Mouse (Mus musculus) neural tube, embryonic 12.5 days (tissue): ENCODE measurements around the gene Ccdc12. TPM values are rescaled to one million over a fixed set of nuclear protein-coding genes. Genes with fewer than 3 reads are reported as not detected.
"Not testable (repeated sequence)": the region's sequence is repeated elsewhere in the genome, so short reads cannot be mapped to it uniquely, and the experiment has no call there.

Experiments used
- ATAC-seq: fragments of 200-750 bp; cut with Nextera tagmentation; 2 replicates; pipeline ENCODE4 v1.8.0; 2017; ENCODE audit warnings: low read depth, mild to moderate bottlenecking, moderate TSS enrichment, moderate library complexity; ENCODE audit not compliant: low FRiP score
- H3K27ac ChIP-seq: fragments of 300-500 bp; sonication (generic); 2 replicates; pipeline ENCODE4 v1.5.1; 2016
- H3K27me3 ChIP-seq: fragments of 300-500 bp; sonication (generic); replicated peaks from 2 replicates; pipeline ENCODE4 v1.6.1; 2016; ENCODE audit warnings: mild to moderate bottlenecking
- H3K36me3 ChIP-seq: fragments of 300-500 bp; sonication (generic); 2 replicates; pipeline ENCODE4 v1.6.1; 2016; ENCODE audit warnings: mild to moderate bottlenecking
- H3K4me1 ChIP-seq: fragments of 300-500 bp; sonication (generic); 2 replicates; pipeline ENCODE4 v1.6.1; 2016
- H3K4me2 ChIP-seq: fragments of 300-500 bp; sonication (generic); replicated peaks from 2 replicates; pipeline ENCODE4 v1.6.1; 2016; ENCODE audit warnings: mild to moderate bottlenecking
- H3K4me3 ChIP-seq: fragments of 300-500 bp; sonication (generic); 2 replicates; pipeline ENCODE4 v1.5.1; 2016
- H3K9ac ChIP-seq: fragments of 300-500 bp; sonication (generic); 2 replicates; pipeline ENCODE4 v1.6.1; 2016; ENCODE audit warnings: mild to moderate bottlenecking
- H3K9me3 ChIP-seq: fragments of 300-500 bp; sonication (generic); 2 replicates; pipeline ENCODE4 v1.6.1; 2016; ENCODE audit warnings: mild to moderate bottlenecking
- WGBS: fragments of 180-500 bp; shearing (Covaris S2); methylation state at CpG from one replicate; pipeline ENCODE4 v1.1.7; 2016; 5-methylcytosine and 5-hydroxymethylcytosine counted together
- polyA plus RNA-seq: library from polyadenylated mRNA; unstranded; fragments of >200 nt; fragmentation: Nextera tagmentation; extraction: Ambion mirVana; gene quantifications from 2 replicates; pipeline ENCODE4 v1.2.1, GENCODE M21; 2016

Gene Ccdc12
- polyA plus RNA-seq, 1 experiment from 2014 or later = 125 TPM

DNA sequence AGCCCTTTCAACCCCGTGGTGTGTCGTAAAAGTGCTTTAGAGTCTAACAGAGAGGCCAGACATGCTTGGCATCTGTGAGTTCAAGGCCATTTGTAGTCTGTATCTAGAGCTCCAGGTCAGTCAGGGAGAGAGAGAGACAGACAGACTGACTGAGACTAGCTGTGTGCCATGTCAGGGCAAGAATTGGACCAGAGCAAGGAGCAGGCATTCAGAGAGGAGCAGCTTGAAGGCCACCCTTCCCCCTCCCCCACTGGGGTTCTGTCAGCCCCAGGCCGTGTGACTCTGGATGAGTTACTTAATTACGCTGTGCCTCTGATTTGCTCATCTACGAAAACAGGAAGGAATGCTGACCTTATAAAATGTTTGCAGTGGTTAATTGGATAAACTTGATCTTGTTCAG lies 26.0 kb downstream of the Ccdc12 start:
- Histone ChIP-seq H3K4me3 (no peak overlapping the region), H3K27ac (no peak overlapping the region; the same call in 1 of the 2 replicates), H3K9me3 (no peaks in the 10 kb centered on the region), H3K4me2 (0 out of 2 replicates have a peak overlapping the region, but pooled peaks have one; percentile 0), H3K9ac (no peak overlapping the region), H3K36me3 (no peaks in the 10 kb centered on the region), H3K4me1 (peaks cover 46% of the 10 kb centered on the region), H3K27me3 (no peaks in the 10 kb centered on the region)
- ATAC-seq = peak; percentile 41; the same call in 1 of the 2 replicates
- WGBS = 49% methylated on average over 5 of the region's 5 CpGs

DNA sequence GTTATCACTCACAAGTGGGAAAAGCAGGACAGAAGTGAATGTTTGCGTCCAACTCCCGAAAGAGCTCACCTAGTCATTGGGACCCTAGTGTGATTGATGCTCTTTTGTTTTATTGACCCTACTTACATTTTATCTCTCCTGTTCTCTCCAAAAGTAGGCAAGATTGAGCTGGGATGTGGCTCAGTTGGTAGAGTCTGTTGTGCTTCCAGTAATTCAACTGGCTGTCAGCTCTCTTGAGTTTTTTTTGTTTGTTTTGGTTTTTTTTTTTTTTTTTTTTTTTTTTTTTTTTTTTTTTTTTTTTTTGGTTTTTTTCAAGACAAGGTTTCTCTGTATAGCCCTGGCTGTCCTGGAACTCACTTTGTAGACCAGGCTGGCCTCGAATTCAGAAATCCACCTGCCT lies 26.4 kb downstream of the Ccdc12 start:
- H3K4me1 ChIP-seq = peaks cover 47% of the 10 kb centered on the region
- not testable (repeated sequence) for H3K9me3 ChIP-seq, H3K27me3 ChIP-seq, ATAC-seq, H3K9ac ChIP-seq, H3K27ac ChIP-seq, H3K4me3 ChIP-seq, H3K4me2 ChIP-seq, H3K36me3 ChIP-seq
- WGBS = 79% methylated on average over 3 of the region's 3 CpGs

DNA sequence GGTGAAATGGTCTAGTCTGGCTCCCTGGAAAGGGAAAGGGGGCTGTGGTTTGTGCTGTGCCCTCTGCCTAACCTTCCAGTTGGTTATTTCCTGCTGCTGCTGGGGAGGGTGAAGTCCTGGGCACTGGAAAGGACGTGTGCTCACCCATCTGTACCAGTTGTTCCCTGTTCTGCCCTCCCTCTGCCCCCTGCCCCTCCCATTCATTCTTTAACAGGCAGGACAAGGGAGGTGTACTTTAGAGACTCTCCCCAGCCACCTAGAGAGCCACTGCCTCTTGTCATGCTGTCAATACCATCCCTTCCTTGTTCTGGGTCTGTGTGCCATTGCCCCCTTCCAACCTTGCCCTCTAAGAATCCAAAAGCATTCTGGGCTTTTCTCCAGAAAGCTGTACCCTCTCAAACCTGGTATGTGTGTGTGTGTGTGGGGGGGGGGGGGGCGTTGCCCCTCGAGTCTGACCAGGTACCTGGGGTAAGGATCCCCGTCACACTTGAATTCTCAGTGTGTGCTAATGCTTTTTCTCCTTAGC lies 27.3 kb downstream of the Ccdc12 start:
- WGBS = 83% methylated on average over 4 of the region's 4 CpGs

DNA sequence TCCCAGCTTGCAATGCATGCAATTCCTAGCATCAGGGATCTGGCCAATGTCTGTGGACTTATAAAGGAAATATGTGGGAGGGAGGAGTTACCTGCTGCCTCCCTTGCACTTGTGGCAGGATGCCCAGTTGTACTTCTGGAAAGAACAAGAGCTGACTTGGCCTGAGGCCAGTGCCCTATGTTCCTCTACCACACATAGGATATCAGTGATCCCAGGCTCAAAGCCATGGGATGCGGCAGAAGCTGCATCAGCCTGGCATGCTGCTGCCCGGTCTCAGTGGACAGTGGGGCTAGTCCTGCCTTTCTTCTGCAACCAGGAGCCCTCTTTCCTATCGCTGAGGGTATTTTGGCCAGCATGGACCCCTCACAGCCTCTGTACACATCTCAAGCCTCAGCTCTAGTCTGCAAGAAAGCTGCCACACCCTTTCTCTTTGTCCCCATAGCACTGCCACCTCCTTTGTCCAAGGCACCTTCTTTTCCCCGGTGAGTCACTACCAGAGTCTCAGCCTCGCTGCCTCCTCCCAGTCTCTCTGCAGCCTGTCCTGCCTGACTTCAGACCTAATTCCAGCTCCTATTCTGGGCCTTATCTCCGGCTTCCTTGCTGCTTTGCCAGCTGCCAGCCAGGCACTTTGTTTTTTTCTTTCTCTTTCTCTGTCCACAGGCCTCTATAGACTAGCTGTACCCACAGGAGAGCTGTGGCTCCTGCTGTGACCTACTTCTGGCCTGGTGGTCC lies 28.0 kb downstream of the Ccdc12 start:
- no peak overlapping the region for H3K4me2 ChIP-seq
- no peaks in the 10 kb centered on the region for H3K36me3 ChIP-seq
- ATAC-seq = no peak
- peaks cover 47% of the 10 kb centered on the region for H3K4me1 ChIP-seq
- H3K9ac ChIP-seq = no peak overlapping the region
- WGBS = 80% methylated on average over 6 of the region's 6 CpGs
- H3K27ac ChIP-seq = no peak overlapping the region
- no peak overlapping the region for H3K4me3 ChIP-seq
- H3K9me3 ChIP-seq = no peaks in the 10 kb centered on the region
- H3K27me3 ChIP-seq = no peaks in the 10 kb centered on the region

More for the DNA sequence above, 27.3 kb downstream of the Ccdc12 start:
- H3K4me3 ChIP-seq = no peak overlapping the region
- no peak overlapping the region for H3K9ac ChIP-seq
- H3K36me3 ChIP-seq = no peaks in the 10 kb centered on the region
- no peaks in the 10 kb centered on the region for H3K9me3 ChIP-seq
- H3K27ac ChIP-seq = no peak overlapping the region
- H3K4me1 ChIP-seq = peaks cover 47% of the 10 kb centered on the region
- no peaks in the 10 kb centered on the region for H3K27me3 ChIP-seq
- H3K4me2 ChIP-seq = no peak overlapping the region
- ATAC-seq = no peak

DNA sequence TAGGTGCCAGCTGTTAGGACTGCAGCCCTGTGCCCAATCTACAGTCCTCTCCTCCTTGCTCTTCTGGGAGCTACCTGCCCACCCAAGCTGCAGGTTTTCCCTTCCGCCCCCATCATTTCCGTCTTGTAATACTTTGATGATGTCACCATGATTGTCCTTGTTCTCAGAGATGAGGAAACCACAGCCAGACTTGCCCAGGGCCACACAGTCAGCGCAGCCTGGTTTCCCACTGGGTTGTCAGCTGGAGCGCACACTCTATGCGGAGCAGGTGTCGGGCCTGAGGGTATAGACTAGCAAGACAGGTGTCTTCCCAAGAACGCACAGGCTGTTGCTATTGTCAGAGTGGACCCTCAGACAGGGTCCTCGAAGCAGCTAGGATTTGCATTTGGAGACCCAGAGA lies 28.9 kb downstream of the Ccdc12 start:
- Histone ChIP-seq H3K4me1 (peaks cover 47% of the 10 kb centered on the region), H3K9me3 (no peaks in the 10 kb centered on the region), H3K27ac (no peak overlapping the region), H3K4me2 (no peak overlapping the region), H3K4me3 (no peak overlapping the region), H3K27me3 (no peaks in the 10 kb centered on the region), H3K9ac (no peak overlapping the region), H3K36me3 (no peaks in the 10 kb centered on the region)
- whole genome bisulfite sequencing = 83% methylated on average over 8 of the region's 8 CpGs
- ATAC-seq = no peak

DNA sequence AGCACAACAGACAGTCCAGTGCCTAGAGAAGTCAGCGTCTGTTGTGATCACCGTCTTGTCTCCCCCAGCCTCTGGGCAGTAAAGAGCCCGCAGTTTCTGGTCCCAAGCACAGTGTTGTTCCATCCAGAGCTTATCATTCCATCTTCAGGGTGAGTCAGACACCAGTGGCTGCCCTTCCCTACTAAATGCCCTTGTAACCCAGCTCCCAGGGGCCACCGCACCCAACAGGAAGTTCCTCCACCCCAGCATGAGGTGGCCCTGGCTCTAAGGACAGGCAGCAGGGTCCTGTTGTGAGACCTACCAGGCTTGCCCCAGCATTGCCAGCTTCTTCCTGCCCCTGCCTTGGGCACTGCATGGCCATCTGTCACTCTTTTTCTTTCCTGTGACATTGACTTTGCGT lies 29.3 kb downstream of the Ccdc12 start:
- Histone ChIP-seq H3K36me3 (no peaks in the 10 kb centered on the region), H3K27me3 (no peaks in the 10 kb centered on the region), H3K4me1 (peaks cover 47% of the 10 kb centered on the region), H3K4me2 (no peak overlapping the region), H3K4me3 (no peak overlapping the region), H3K9ac (no peak overlapping the region), H3K9me3 (no peaks in the 10 kb centered on the region), H3K27ac (no peak overlapping the region)
- ATAC-seq = no peak
- WGBS = 86% methylated on average over 5 of the region's 5 CpGs

DNA sequence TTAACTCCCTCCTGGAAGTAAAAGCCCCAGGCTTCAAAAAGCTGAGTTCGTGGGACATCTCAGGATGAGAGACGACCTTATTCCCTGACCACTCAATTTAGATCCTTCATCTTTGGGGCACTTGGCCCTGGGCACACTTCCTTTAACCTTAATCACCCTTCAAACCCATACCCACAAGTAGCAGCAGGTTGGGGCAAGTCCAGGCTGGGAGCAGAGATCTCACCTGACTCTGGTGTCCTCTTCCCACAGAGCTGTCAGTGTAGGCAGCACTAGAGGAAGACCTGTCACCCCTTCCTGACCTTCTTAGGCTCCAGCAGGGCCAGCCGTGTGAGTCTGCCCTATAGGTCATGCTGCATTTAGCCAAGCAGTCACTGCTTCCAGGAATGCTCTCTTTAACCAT lies 30.2 kb downstream of the Ccdc12 start:
- Histone ChIP-seq H3K4me3 (no peak overlapping the region), H3K27me3 (no peaks in the 10 kb centered on the region), H3K9ac (no peak overlapping the region), H3K27ac (no peak overlapping the region), H3K4me2 (no peak overlapping the region), H3K9me3 (no peaks in the 10 kb centered on the region), H3K4me1 (peaks cover 47% of the 10 kb centered on the region), H3K36me3 (no peaks in the 10 kb centered on the region)
- WGBS = 59% methylated on average over 3 of the region's 3 CpGs
- no peak for ATAC-seq

DNA sequence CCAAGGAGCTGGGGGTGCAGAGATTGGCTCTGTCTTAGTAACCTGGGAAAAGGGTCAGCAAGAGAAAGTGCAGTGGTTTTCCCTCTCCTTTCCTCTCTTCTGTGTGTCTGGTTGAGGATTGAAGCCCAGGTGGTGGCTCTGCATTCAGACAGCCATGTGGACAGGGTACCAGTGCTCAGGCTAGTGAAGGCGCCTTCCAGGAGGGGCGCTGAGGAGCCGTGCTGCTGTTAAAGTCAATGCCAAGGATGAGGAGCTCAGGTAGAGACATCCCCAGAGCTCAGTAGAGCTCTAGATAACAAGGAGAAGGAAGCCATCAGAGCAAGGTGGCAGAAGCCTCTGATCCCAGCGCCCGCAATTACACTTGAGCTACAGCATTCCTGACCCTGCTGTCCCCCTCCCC lies 30.8 kb downstream of the Ccdc12 start:
- 77% methylated on average over 5 of the region's 5 CpGs for WGBS
- H3K4me2 ChIP-seq = no peak overlapping the region
- H3K9ac ChIP-seq = no peak overlapping the region
- no peak overlapping the region for H3K4me3 ChIP-seq
- H3K4me1 ChIP-seq = peaks cover 42% of the 10 kb centered on the region
- no peak for ATAC-seq
- H3K9me3 ChIP-seq = no peaks in the 10 kb centered on the region
- H3K27me3 ChIP-seq = no peaks in the 10 kb centered on the region
- H3K27ac ChIP-seq = no peak overlapping the region
- no peaks in the 10 kb centered on the region for H3K36me3 ChIP-seq

DNA sequence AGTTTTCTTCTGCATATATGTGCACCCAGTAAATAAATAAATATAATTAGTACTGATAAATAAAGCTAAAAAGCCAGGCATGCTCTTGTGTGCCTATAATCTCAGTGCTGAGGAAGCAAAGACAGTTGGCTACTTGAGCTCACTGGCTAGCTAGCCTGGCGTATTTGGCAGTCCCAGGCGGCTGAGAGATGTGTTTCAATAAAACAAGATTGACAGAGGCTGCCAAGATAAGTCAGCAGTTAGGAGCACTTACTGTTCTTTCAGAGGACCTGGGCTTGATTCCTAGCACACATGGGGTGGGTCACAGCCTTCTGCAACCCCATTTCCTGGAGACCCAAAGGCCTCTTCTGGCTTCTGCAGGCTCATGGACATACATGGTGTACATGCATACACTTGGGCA lies 31.5 kb downstream of the Ccdc12 start:
- no peaks in the 10 kb centered on the region for H3K27me3 ChIP-seq
- no peak overlapping the region for H3K27ac ChIP-seq
- no peak overlapping the region for H3K9ac ChIP-seq
- ATAC-seq = no peak
- 92% methylated on average over 2 of the region's 2 CpGs for WGBS
- H3K9me3 ChIP-seq = no peaks in the 10 kb centered on the region
- no peaks in the 10 kb centered on the region; the same call in 1 of the 2 replicates for H3K36me3 ChIP-seq
- no peak overlapping the region for H3K4me2 ChIP-seq
- H3K4me3 ChIP-seq = no peak overlapping the region
- H3K4me1 ChIP-seq = peaks cover 38% of the 10 kb centered on the region

DNA sequence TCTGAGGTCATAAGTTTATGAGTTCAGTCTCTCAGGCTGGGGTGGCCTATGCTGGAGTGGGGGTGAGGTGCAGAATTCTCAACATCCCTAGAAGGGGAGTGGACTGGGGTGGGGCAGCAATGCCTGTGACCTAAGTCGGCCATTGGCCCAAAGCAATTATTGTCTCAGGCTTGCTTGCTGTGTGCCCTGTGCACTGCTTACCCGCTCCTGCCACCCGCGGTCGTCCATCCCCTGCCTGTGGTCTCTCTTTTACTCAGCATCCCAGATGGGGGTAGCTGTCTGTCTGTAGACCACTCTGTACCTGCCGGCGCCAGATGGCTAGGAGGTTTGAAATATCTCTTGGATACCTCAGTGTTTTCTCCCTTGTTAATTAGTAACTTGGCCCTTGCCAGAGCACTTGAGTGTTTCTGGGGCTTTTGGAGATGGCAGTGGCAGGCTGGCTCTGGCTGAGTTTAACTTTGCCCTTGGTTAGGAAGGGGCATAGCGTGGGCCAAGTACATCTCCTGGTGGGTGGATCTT lies 33.0 kb downstream of the Ccdc12 start:
- no peak overlapping the region for H3K4me3 ChIP-seq
- H3K4me2 ChIP-seq = no peak overlapping the region
- ATAC-seq = no peak
- WGBS = 86% methylated on average over 8 of the region's 8 CpGs
- H3K27ac ChIP-seq = no peak overlapping the region
- peaks cover 25% of the 10 kb centered on the region for H3K4me1 ChIP-seq
- no peaks in the 10 kb centered on the region for H3K9me3 ChIP-seq
- no peaks in the 10 kb centered on the region for H3K27me3 ChIP-seq
- no peaks in the 10 kb centered on the region; the same call in 1 of the 2 replicates for H3K36me3 ChIP-seq
- no peak overlapping the region for H3K9ac ChIP-seq

DNA sequence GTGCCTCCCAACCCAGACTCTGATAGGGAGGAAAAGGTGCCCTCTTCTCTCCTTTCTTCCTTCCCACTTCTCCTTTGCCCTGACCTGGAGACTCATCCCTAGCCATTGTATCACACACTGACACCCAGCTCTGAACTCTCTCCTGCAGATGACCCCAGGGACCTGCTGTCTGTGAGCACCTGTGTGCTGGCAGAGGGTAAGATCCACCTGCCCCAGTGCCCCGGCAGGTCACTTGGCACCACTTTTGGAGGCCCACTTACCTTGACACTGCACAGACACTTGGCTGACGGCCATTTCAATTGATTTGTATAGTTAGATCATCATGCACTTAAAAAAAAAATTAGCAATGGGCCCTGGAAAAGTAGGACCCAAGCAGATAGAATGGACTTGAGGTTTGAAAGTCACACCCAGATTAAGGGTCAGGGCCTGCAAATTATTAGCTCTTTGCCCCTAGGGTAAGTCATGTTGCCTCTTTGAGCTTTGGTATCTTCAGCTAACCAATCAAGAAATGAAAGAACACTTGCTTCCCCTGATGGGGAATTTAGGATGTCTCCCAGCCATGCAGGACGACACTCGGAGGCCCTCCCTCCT lies 39.0 kb downstream of the Ccdc12 start:
- H3K9me3 ChIP-seq = no peaks in the 10 kb centered on the region
- no peaks in the 10 kb centered on the region for H3K27me3 ChIP-seq
- no peak overlapping the region for H3K27ac ChIP-seq
- H3K9ac ChIP-seq = no peak overlapping the region
- H3K4me3 ChIP-seq = no peak overlapping the region
- H3K36me3 ChIP-seq = peaks cover 19% of the 10 kb centered on the region
- H3K4me1 ChIP-seq = no peaks in the 10 kb centered on the region
- no peak overlapping the region for H3K4me2 ChIP-seq
- ATAC-seq = no peak
- WGBS = 90% methylated on average over 4 of the region's 4 CpGs

DNA sequence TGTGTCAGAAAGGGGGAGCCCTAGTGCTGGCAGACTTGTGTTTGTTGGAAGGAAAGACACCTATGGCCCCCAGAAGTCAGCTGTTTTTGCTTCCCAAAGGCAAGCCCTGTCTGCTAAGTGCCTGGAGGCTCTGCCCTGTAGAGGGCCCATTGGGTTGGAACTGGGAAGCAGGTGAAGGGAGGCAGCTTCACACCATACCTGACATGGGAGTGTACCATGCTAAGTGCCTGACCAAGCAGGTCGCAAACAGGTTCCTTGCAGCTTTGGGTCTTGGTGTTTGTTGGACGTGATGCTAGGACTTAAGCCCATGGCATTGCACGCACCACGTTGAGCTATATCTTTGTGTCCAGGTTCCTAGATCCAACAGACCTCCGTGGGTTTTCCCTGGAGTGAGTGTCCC lies 40.1 kb downstream of the Ccdc12 start:
- peaks cover 19% of the 10 kb centered on the region for H3K36me3 ChIP-seq
- no peak overlapping the region for H3K4me3 ChIP-seq
- H3K27ac ChIP-seq = no peak overlapping the region
- no peaks in the 10 kb centered on the region for H3K27me3 ChIP-seq
- H3K4me2 ChIP-seq = no peak overlapping the region
- H3K9me3 ChIP-seq = no peaks in the 10 kb centered on the region
- 95% methylated on average over 5 of the region's 5 CpGs for WGBS
- H3K4me1 ChIP-seq = no peaks in the 10 kb centered on the region
- no peak for ATAC-seq
- no peak overlapping the region for H3K9ac ChIP-seq
